Mouse (Mus musculus): ENCODE measurements at regions not wholly inside any gene's neighbourhood (a gene's known extent, or its start where the extent isn't known, plus 50 kb on each side); places are given as distances from the start of the nearest gene placed in this dataset.

- no peak overlapping the region for H3K27ac ChIP-seq (ENCODE audit: insufficient read depth, low read depth, low read length, poor library complexity, severe bottlenecking)
- no peak for DNase-seq (ENCODE audit: low read depth, low spot score)
- H3K36me3 ChIP-seq (ENCODE audit: control insufficient read depth, insufficient read depth, low read length, poor library complexity, severe bottlenecking) = no peaks in the 10 kb centered on the region
- no peak overlapping the region for H3K4me3 ChIP-seq (ENCODE audit: insufficient read depth in 1 of 2, low read depth in 1 of 2, low read length in 2 of 2, poor library complexity in 1 of 2, severe bottlenecking in 1 of 2)
- no peak overlapping the region for H3K9ac ChIP-seq (ENCODE audit: insufficient read depth, low read depth, low read length, poor library complexity, severe bottlenecking)
- TF ChIP-seq HCFC1 (IDR thresholded peaks at IDR 0.05; ENCODE audit: borderline replicate concordance, insufficient read depth, low read length) (no peak), CHD2 (IDR thresholded peaks at IDR 0.05; ENCODE audit: low read depth, low read length) (no peak), MAFK (IDR thresholded peaks at IDR 0.05; ENCODE audit: insufficient read depth, low read depth, low read length) (no peak), ZC3H11A (IDR thresholded peaks at IDR 0.05; ENCODE audit: borderline replicate concordance, low read depth, low read length) (no peak), ZNF384 (IDR thresholded peaks at IDR 0.05; ENCODE audit: low read depth, low read length) (no peak)
- no peaks in the 10 kb centered on the region for H3K4me1 ChIP-seq (ENCODE audit: control insufficient read depth in 2 of 2, insufficient read depth in 2 of 2, low read length in 2 of 2, poor library complexity in 1 of 2)
- no peaks in the 10 kb centered on the region for H3K9me3 ChIP-seq (ENCODE audit: control insufficient read depth, insufficient read depth, low read depth, low read length)
- in situ Hi-C loops (cut with MboI; ENCODE audit: low sequenced_read_pairs in 2 of 2, unreplicated experiment in 2 of 2) = no loop called here
These were observed 117.0 kb upstream of the Gimd1 start for GRCm38 (mm10) chr3:132512526-132513102.

GRCm38 (mm10) chr3:132533323-132533904, 96.2 kb upstream of the Gimd1 start:
- no peak for TF ChIP-seq ZNF384 (IDR thresholded peaks at IDR 0.05; ENCODE audit: low read depth, low read length)
- H3K9me3 ChIP-seq (ENCODE audit: control insufficient read depth, insufficient read depth, low read depth, low read length) = no peaks in the 10 kb centered on the region
- DNase-seq (ENCODE audit: low read depth, low spot score) = no peak
- H3K4me3 ChIP-seq (ENCODE audit: insufficient read depth in 1 of 2, low read depth in 1 of 2, low read length in 2 of 2, poor library complexity in 1 of 2, severe bottlenecking in 1 of 2) = no peak overlapping the region
- no peaks in the 10 kb centered on the region for H3K36me3 ChIP-seq (ENCODE audit: control insufficient read depth, insufficient read depth, low read length, poor library complexity, severe bottlenecking)
- H3K27ac ChIP-seq (ENCODE audit: insufficient read depth, low read depth, low read length, poor library complexity, severe bottlenecking) = no peak overlapping the region
- H3K9ac ChIP-seq (ENCODE audit: insufficient read depth, low read depth, low read length, poor library complexity, severe bottlenecking) = no peak overlapping the region
- in situ Hi-C loops (cut with MboI; ENCODE audit: low sequenced_read_pairs in 2 of 2, unreplicated experiment in 2 of 2) = no loop called here
- no peaks in the 10 kb centered on the region for H3K4me1 ChIP-seq (ENCODE audit: control insufficient read depth in 2 of 2, insufficient read depth in 2 of 2, low read length in 2 of 2, poor library complexity in 1 of 2)

- DNase-seq (ENCODE audit: low read depth, low spot score) = no peak
- in situ Hi-C loops (cut with MboI; ENCODE audit: low sequenced_read_pairs in 2 of 2, unreplicated experiment in 2 of 2) = no loop called here
- Histone ChIP-seq H3K4me3 (ENCODE audit: insufficient read depth in 1 of 2, low read depth in 1 of 2, low read length in 2 of 2, poor library complexity in 1 of 2, severe bottlenecking in 1 of 2) (no peak overlapping the region), H3K36me3 (ENCODE audit: control insufficient read depth, insufficient read depth, low read length, poor library complexity, severe bottlenecking) (no peaks in the 10 kb centered on the region), H3K9ac (ENCODE audit: insufficient read depth, low read depth, low read length, poor library complexity, severe bottlenecking) (no peak overlapping the region), H3K4me1 (ENCODE audit: control insufficient read depth in 2 of 2, insufficient read depth in 2 of 2, low read length in 2 of 2, poor library complexity in 1 of 2) (no peaks in the 10 kb centered on the region), H3K27ac (ENCODE audit: insufficient read depth, low read depth, low read length, poor library complexity, severe bottlenecking) (no peak overlapping the region), H3K9me3 (ENCODE audit: control insufficient read depth, insufficient read depth, low read depth, low read length) (no peaks in the 10 kb centered on the region)
- no peak for TF ChIP-seq HCFC1 (IDR thresholded peaks at IDR 0.05; ENCODE audit: borderline replicate concordance, insufficient read depth, low read length)
- TF ChIP-seq MAFK (IDR thresholded peaks at IDR 0.05; ENCODE audit: insufficient read depth, low read depth, low read length) = no peak
- no peak for TF ChIP-seq ZC3H11A (IDR thresholded peaks at IDR 0.05; ENCODE audit: borderline replicate concordance, low read depth, low read length)
- no peak for TF ChIP-seq ZNF384 (IDR thresholded peaks at IDR 0.05; ENCODE audit: low read depth, low read length)
- no peak for TF ChIP-seq CHD2 (IDR thresholded peaks at IDR 0.05; ENCODE audit: low read depth, low read length)
These were observed 89.6 kb upstream of the Gimd1 start for GRCm38 (mm10) chr3:132539780-132540658.

- no peaks in the 10 kb centered on the region for H3K36me3 ChIP-seq (ENCODE audit: control insufficient read depth, insufficient read depth, low read length, poor library complexity, severe bottlenecking)
- no peak for TF ChIP-seq HCFC1 (IDR thresholded peaks at IDR 0.05; ENCODE audit: borderline replicate concordance, insufficient read depth, low read length)
- no peak for TF ChIP-seq ZC3H11A (IDR thresholded peaks at IDR 0.05; ENCODE audit: borderline replicate concordance, low read depth, low read length)
- no peak for TF ChIP-seq ZNF384 (IDR thresholded peaks at IDR 0.05; ENCODE audit: low read depth, low read length)
- no peak for TF ChIP-seq MAFK (IDR thresholded peaks at IDR 0.05; ENCODE audit: insufficient read depth, low read depth, low read length)
- no peak for TF ChIP-seq CHD2 (IDR thresholded peaks at IDR 0.05; ENCODE audit: low read depth, low read length)
- H3K9ac ChIP-seq (ENCODE audit: insufficient read depth, low read depth, low read length, poor library complexity, severe bottlenecking) = no peak overlapping the region
- no peak for DNase-seq (ENCODE audit: low read depth, low spot score)
- no peaks in the 10 kb centered on the region for H3K4me1 ChIP-seq (ENCODE audit: control insufficient read depth in 2 of 2, insufficient read depth in 2 of 2, low read length in 2 of 2, poor library complexity in 1 of 2)
- H3K27ac ChIP-seq (ENCODE audit: insufficient read depth, low read depth, low read length, poor library complexity, severe bottlenecking) = no peak overlapping the region
- no peak overlapping the region for H3K4me3 ChIP-seq (ENCODE audit: insufficient read depth in 1 of 2, low read depth in 1 of 2, low read length in 2 of 2, poor library complexity in 1 of 2, severe bottlenecking in 1 of 2)
- in situ Hi-C loops (cut with MboI; ENCODE audit: low sequenced_read_pairs in 2 of 2, unreplicated experiment in 2 of 2) = no loop called here
- H3K9me3 ChIP-seq (ENCODE audit: control insufficient read depth, insufficient read depth, low read depth, low read length) = no peaks in the 10 kb centered on the region
These were observed 78.3 kb upstream of the Gimd1 start for GRCm38 (mm10) chr3:132551238-132551808.

Data from ES-E14 (cell line).